Mouse (Mus musculus) cortical plate, adult 2 months (tissue): Measurements from ENCODE around the gene Cog1.

ENCODE experiments used
- CTCF ChIP-seq: fragments of 200-500 bp; IDR thresholded peaks from 2 replicates; pipeline ENCODE4 v1.5.1; 2011; ENCODE audit warnings: mild to moderate bottlenecking, control low read depth, low read length; ENCODE audit not compliant: insufficient read depth; ENCODE audit errors: extremely low read depth
- POLR2A ChIP-seq: fragments of 200-500 bp; IDR thresholded peaks from 2 replicates; pipeline ENCODE4 v1.6.1; 2011; ENCODE audit warnings: mild to moderate bottlenecking, low read length, control low read depth; ENCODE audit not compliant: insufficient read depth; ENCODE audit errors: extremely low read depth

GRCm38 (mm10) chr11:113669711-113670110 lies 20.7 kb downstream of the Cog1 start:
- TF ChIP-seq POLR2A (no peak), CTCF (no peak)
